Comparison of ENCODE assay signal across 8 mouse cellular contexts in genomic region chr17:24722220-24722924, GRCm38 (mm10). TPM values are rescaled to one million over a fixed set of nuclear protein-coding genes. Genes with fewer than 3 reads are reported as not detected.
A peak's percentile ranks its signal among the peaks of the same experiment; 100 is the strongest.
DNase-seq lines count a peak whose midpoint lies in the region; ATAC-seq and TF ChIP-seq lines count a peak whose summit lies in the region.

No protein-coding gene starts in this region.

- H3K27me3 ChIP-seq in CH12.LX (replicated peaks) = no peaks in the 10 kb centered on the region
- H3K27me3 ChIP-seq in forebrain, embryonic 14.5 days (replicated peaks; ENCODE audit: control insufficient read depth, insufficient read depth, low read length) = no peaks in the 10 kb centered on the region
- H3K27me3 ChIP-seq in liver, embryonic 13.5 days = no peaks in the 10 kb centered on the region

- dilution Hi-C loops in CH12.LX (cut with MboI; ENCODE audit: extremely low pct_ligation_motif_present, extremely low pct_unique_long_range_greater_than_20kb, low sequenced_read_pairs) = no loop called here

- H3K4me1 ChIP-seq in CH12.LX (ENCODE audit: control insufficient read depth in 1 of 2, insufficient read depth in 2 of 2) = peaks cover 5 to 28% of the 10 kb centered on the region in 2 experiments; a peak in 3 of 4 replicates
- peaks cover 20% of the 10 kb centered on the region for H3K4me1 ChIP-seq in forebrain, embryonic 14.5 days (ENCODE audit: control insufficient read depth, insufficient read depth, low read length)
- peaks cover 58% of the 10 kb centered on the region for H3K4me1 ChIP-seq in liver, embryonic 13.5 days (replicated peaks)

- in situ Hi-C loops in CH12.LX (cut with MboI; ENCODE audit: low pct_ligation_motif_present, low pct_unique_long_range_greater_than_20kb, low sequenced_read_pairs) = no loop called here

- WGBS in forebrain, embryonic 14.5 days = 34% methylated on average over 13 of the region's 13 CpGs
- WGBS in liver, embryonic 13.5 days (ENCODE audit: insufficient replicate concordance) = 14% methylated on average over 13 of the region's 13 CpGs

- DNase-seq in 416B (ENCODE audit: low read depth) = peak; percentile 57
- peak; percentile 54 for DNase-seq in CH12.LX (ENCODE audit: extremely low read depth)
- no peak for DNase-seq in forebrain, embryonic 14.5 days (ENCODE audit: low spot score)
- DNase-seq in liver, embryonic 13.5 days = peak; percentile 30
- no peak for DNase-seq in cerebellum, adult 18-20 months
- DNase-seq in thymus, postnatal 25 days = no peak

- peak overlapping the region; percentile 98 for H3K4me2 ChIP-seq in CH12.LX (ENCODE audit: insufficient read depth, low read depth, poor library complexity, severe bottlenecking)
- peak overlapping the region; percentile 94; the same call in 1 of the 2 replicates for H3K4me2 ChIP-seq in forebrain, embryonic 14.5 days (ENCODE audit: low read length)
- peak overlapping the region; percentile 87 for H3K4me2 ChIP-seq in liver, embryonic 13.5 days

- TF ChIP-seq RAD21 in CH12.LX (IDR thresholded peaks at IDR 0.05; ENCODE audit: low read depth, low read length) = no peak

- peak overlapping the region; percentile 20 to 64 (median 28) for H3K4me3 ChIP-seq in CH12.LX (replicated peaks in 1 of 3; ENCODE audit: low read depth in 2 of 3, low read length in 2 of 3, poor library complexity in 1 of 3)
- H3K4me3 ChIP-seq in forebrain, embryonic 14.5 days (ENCODE audit: low read depth, low read length) = no peak overlapping the region
- H3K4me3 ChIP-seq in liver, embryonic 13.5 days (replicated peaks) = peak overlapping the region; percentile 82

- TF ChIP-seq EP300 in CH12.LX (IDR thresholded peaks at IDR 0.05; ENCODE audit: low read length) = no peak

- H3K9ac ChIP-seq in CH12.LX (ENCODE audit: insufficient read depth, low read depth) = peak overlapping the region; percentile 75
- H3K9ac ChIP-seq in forebrain, embryonic 14.5 days (ENCODE audit: low read length) = peak overlapping the region; percentile 40; the same call in 1 of the 2 replicates
- H3K9ac ChIP-seq in liver, embryonic 13.5 days = peak overlapping the region; percentile 91

- H3K9me3 ChIP-seq in CH12.LX (replicated peaks; ENCODE audit: low read length) = no peaks in the 10 kb centered on the region
- no peaks in the 10 kb centered on the region for H3K9me3 ChIP-seq in forebrain, embryonic 14.5 days (replicated peaks; ENCODE audit: control insufficient read depth, low read length)
- H3K9me3 ChIP-seq in liver, embryonic 13.5 days (replicated peaks) = no peaks in the 10 kb centered on the region

- no peak for TF ChIP-seq CTCF in CH12.LX (conservative IDR thresholded peaks at IDR 0.05 in 1 of 2, IDR thresholded peaks at IDR 0.05 in 1 of 2; ENCODE audit: low read depth in 2 of 2, low read length in 2 of 2)

- ATAC-seq in forebrain, embryonic 14.5 days = no peak
- ATAC-seq in liver, embryonic 13.5 days (ENCODE audit: low read depth) = no peak
- no peak for ATAC-seq in granulocyte monocyte progenitor cell, adult 5-6 weeks (replicated peaks; ENCODE audit: poor library complexity, severe bottlenecking)
- no peak for ATAC-seq in erythroid progenitor cell, adult 5-6 weeks (replicated peaks; ENCODE audit: low FRiP score, poor library complexity, severe bottlenecking)

- peaks cover 47% of the 10 kb centered on the region for H3K79me2 ChIP-seq in CH12.LX (replicated peaks; ENCODE audit: control insufficient read depth, extremely low read depth, insufficient read depth, poor library complexity, severe bottlenecking)

- peaks cover 29 to 34% of the 10 kb centered on the region in 2 experiments for H3K36me3 ChIP-seq in CH12.LX (replicated peaks in 1 of 2; ENCODE audit: control insufficient read depth in 1 of 2, insufficient read depth in 1 of 2, low read length in 1 of 2)
- H3K36me3 ChIP-seq in forebrain, embryonic 14.5 days (ENCODE audit: control insufficient read depth, insufficient read depth, low read length) = peaks cover 30% of the 10 kb centered on the region
- H3K36me3 ChIP-seq in liver, embryonic 13.5 days = peaks cover 34% of the 10 kb centered on the region

- peak overlapping the region; percentile 2; the same call in 1 of the 2 replicates for H3K27ac ChIP-seq in CH12.LX (ENCODE audit: insufficient read depth, low read depth)
- no peak overlapping the region for H3K27ac ChIP-seq in forebrain, embryonic 14.5 days (ENCODE audit: low read depth, low read length)
- H3K27ac ChIP-seq in liver, embryonic 13.5 days = peak overlapping the region; percentile 89

- TF ChIP-seq POLR2A in CH12.LX (IDR thresholded peaks at IDR 0.05; ENCODE audit: low read depth, low read length) = peak; percentile 63

TF ChIP-seq in CH12.LX, 34 proteins besides CTCF, POLR2A, EP300 and RAD21 (continues in another document):
- TF ChIP-seq NRF1 (IDR thresholded peaks at IDR 0.05; ENCODE audit: low read depth, low read length) (0 out of 2 replicates have a peak, but pooled peaks have one; percentile 10), CHD1 (IDR thresholded peaks at IDR 0.05; ENCODE audit: low read depth, low read length) (peak; percentile 66; the same call in 1 of the 2 replicates), MAFK (IDR thresholded peaks at IDR 0.05; ENCODE audit: insufficient replicate concordance, low read length) (no peak), JUND (conservative IDR thresholded peaks at IDR 0.05; ENCODE audit: low read depth, low read length) (no peak), CHD2 (IDR thresholded peaks at IDR 0.05; ENCODE audit: low read length) (peak; percentile 20; the same call in 1 of the 2 replicates), POLR2AphosphoS2 (IDR thresholded peaks at IDR 0.05; ENCODE audit: low read depth, low read length) (peak; percentile 98)

RNA-seq across cellular contexts. Expression of gene Ndufb10, which starts 1.9 kb away (rescaled TPM):
- total RNA-seq in CH12.LX (2012; rRNA removed) (188 and 207 TPM in 2 replicates), CH12.LX (2014; rRNA removed) (207 and 208 TPM in 2 replicates)
- 136 and 155 TPM in 2 replicates for polyA plus RNA-seq in CH12.LX (2012; ENCODE audit: insufficient read length, low read depth)
- 301 and 312 TPM in 2 replicates for polyA plus RNA-seq in forebrain, embryonic 14.5 days (2014; fragmentation: Nextera tagmentation; extraction: Ambion mirVana)
- 206 and 216 TPM in 2 replicates for polyA plus RNA-seq in liver, embryonic 13.5 days (2015; fragmentation: Nextera tagmentation; extraction: Ambion mirVana)
- 247 and 248 TPM in 2 replicates for total RNA-seq in granulocyte monocyte progenitor cell, adult 5-6 weeks (2014; fragmentation: Nextera tagmentation)
- total RNA-seq in granulocyte monocyte progenitor cell, adult 5-6 weeks (2017) = 237 and 286 TPM in 2 replicates
- total RNA-seq in erythroid progenitor cell, adult 5-6 weeks (2015; ENCODE audit: low replicate concordance) = 178 and 200 TPM in 2 replicates
- total RNA-seq in erythroid progenitor cell, adult 5-6 weeks (2017; ENCODE audit: low replicate concordance) = 84.0 and 122 TPM in 2 replicates

RNA-seq across cellular contexts. Expression of gene Rps2, which starts 4.5 kb away (rescaled TPM):
- total RNA-seq in CH12.LX (2012; rRNA removed) (5,102 and 6,050 TPM in 2 replicates), CH12.LX (2014; rRNA removed) (5,117 and 5,410 TPM in 2 replicates)
- polyA plus RNA-seq in CH12.LX (2012; ENCODE audit: insufficient read length, low read depth) = 1,976 and 2,057 TPM in 2 replicates
- polyA plus RNA-seq in forebrain, embryonic 14.5 days (2014; fragmentation: Nextera tagmentation; extraction: Ambion mirVana) = 888 and 1,063 TPM in 2 replicates
- 1,350 and 1,469 TPM in 2 replicates for polyA plus RNA-seq in liver, embryonic 13.5 days (2015; fragmentation: Nextera tagmentation; extraction: Ambion mirVana)
- 4,639 and 4,919 TPM in 2 replicates for total RNA-seq in granulocyte monocyte progenitor cell, adult 5-6 weeks (2014; fragmentation: Nextera tagmentation)
- total RNA-seq in granulocyte monocyte progenitor cell, adult 5-6 weeks (2017) = 1,990 and 2,495 TPM in 2 replicates
- 1,299 and 1,601 TPM in 2 replicates for total RNA-seq in erythroid progenitor cell, adult 5-6 weeks (2015; ENCODE audit: low replicate concordance)
- 315 and 526 TPM in 2 replicates for total RNA-seq in erythroid progenitor cell, adult 5-6 weeks (2017; ENCODE audit: low replicate concordance)

RNA-seq across cellular contexts. Expression of gene Rnf151, which starts 4.5 kb away (rescaled TPM):
- 0.38 and 0.59 TPM in 2 replicates for total RNA-seq in CH12.LX (2012; rRNA removed)
- total RNA-seq in CH12.LX (2014; rRNA removed) = not detected in 2 replicates
- polyA plus RNA-seq in CH12.LX (2012; ENCODE audit: insufficient read length, low read depth) = 0.20 and 0.34 TPM in 2 replicates
- not detected in 2 replicates for polyA plus RNA-seq in forebrain, embryonic 14.5 days (2014; fragmentation: Nextera tagmentation; extraction: Ambion mirVana)
- 0.10 TPM in 1 of 2 replicates, not detected in the other for polyA plus RNA-seq in liver, embryonic 13.5 days (2015; fragmentation: Nextera tagmentation; extraction: Ambion mirVana)
- total RNA-seq in granulocyte monocyte progenitor cell, adult 5-6 weeks (2014; fragmentation: Nextera tagmentation) = 1.2 TPM in 1 of 2 replicates, not detected in the other
- total RNA-seq in granulocyte monocyte progenitor cell, adult 5-6 weeks (2017) = not detected in 2 replicates
- total RNA-seq in erythroid progenitor cell, adult 5-6 weeks (2015; ENCODE audit: low replicate concordance) = not detected in 2 replicates
- not detected in 2 replicates for total RNA-seq in erythroid progenitor cell, adult 5-6 weeks (2017; ENCODE audit: low replicate concordance)

RNA-seq across cellular contexts. Expression of gene Rpl3l, which starts 5.2 kb away (rescaled TPM):
- total RNA-seq in CH12.LX (2012; rRNA removed) (0.17 TPM in 1 of 2 replicates, not detected in the other), CH12.LX (2014; rRNA removed) (0.24 TPM in 1 of 2 replicates, not detected in the other)
- 0.79 and 0.91 TPM in 2 replicates for polyA plus RNA-seq in CH12.LX (2012; ENCODE audit: insufficient read length, low read depth)
- not detected in 2 replicates for polyA plus RNA-seq in forebrain, embryonic 14.5 days (2014; fragmentation: Nextera tagmentation; extraction: Ambion mirVana)
- 0.10 TPM in 1 of 2 replicates, not detected in the other for polyA plus RNA-seq in liver, embryonic 13.5 days (2015; fragmentation: Nextera tagmentation; extraction: Ambion mirVana)
- 0.73 TPM in 1 of 2 replicates, not detected in the other for total RNA-seq in granulocyte monocyte progenitor cell, adult 5-6 weeks (2014; fragmentation: Nextera tagmentation)
- total RNA-seq in granulocyte monocyte progenitor cell, adult 5-6 weeks (2017) = 0.52 TPM in 1 of 2 replicates, not detected in the other
- total RNA-seq in erythroid progenitor cell, adult 5-6 weeks (2015; ENCODE audit: low replicate concordance) = not detected in 2 replicates
- not detected in 2 replicates for total RNA-seq in erythroid progenitor cell, adult 5-6 weeks (2017; ENCODE audit: low replicate concordance)

RNA-seq across cellular contexts. Expression of gene Msrb1, which starts 14.1 kb away (rescaled TPM):
- total RNA-seq in CH12.LX (2012; rRNA removed) (38.4 and 39.7 TPM in 2 replicates), CH12.LX (2014; rRNA removed) (21.3 and 26.9 TPM in 2 replicates)
- polyA plus RNA-seq in CH12.LX (2012; ENCODE audit: insufficient read length, low read depth) = 60.5 and 70.0 TPM in 2 replicates
- polyA plus RNA-seq in forebrain, embryonic 14.5 days (2014; fragmentation: Nextera tagmentation; extraction: Ambion mirVana) = 25.3 TPM in 2 replicates
- polyA plus RNA-seq in liver, embryonic 13.5 days (2015; fragmentation: Nextera tagmentation; extraction: Ambion mirVana) = 21.3 and 21.8 TPM in 2 replicates
- total RNA-seq in granulocyte monocyte progenitor cell, adult 5-6 weeks (2014; fragmentation: Nextera tagmentation) = 255 and 331 TPM in 2 replicates
- total RNA-seq in granulocyte monocyte progenitor cell, adult 5-6 weeks (2017) = 160 and 195 TPM in 2 replicates
- 108 and 112 TPM in 2 replicates for total RNA-seq in erythroid progenitor cell, adult 5-6 weeks (2015; ENCODE audit: low replicate concordance)
- 29.5 and 61.6 TPM in 2 replicates for total RNA-seq in erythroid progenitor cell, adult 5-6 weeks (2017; ENCODE audit: low replicate concordance)

Comparison
In these comparisons a context has a peak if more than half of its experiments do, and no peak if none do; other contexts are left out.
1. DNase-seq: peak in 416B (single experiment), CH12.LX (single experiment) and liver, embryonic 13.5 days (single experiment); none in forebrain, embryonic 14.5 days (single experiment), cerebellum, adult 18-20 months (0 of 2) and thymus, postnatal 25 days (single experiment).
2. H3K9ac ChIP-seq: peak in every context shown above with its lines; median percentile 91 in liver, embryonic 13.5 days; 75 in CH12.LX; 40 in forebrain, embryonic 14.5 days.
3. Peak in every context shown above with its lines, with median percentiles within 50 percentile points of each other: H3K4me2 ChIP-seq.